Mouse (Mus musculus) heart, adult 2 months (tissue): ENCODE data around the gene Tap1. TPM values are rescaled to one million over a fixed set of nuclear protein-coding genes. Genes with fewer than 3 reads are reported as not detected.

Experiments used
- DNase-seq, 2 experiments: peaks; one replicate each; pipeline ENCODE4 v3.0.0; 2021
- H3K27ac ChIP-seq: fragments of 200-600 bp; 2 replicates; pipeline ENCODE4 v1.8.1; 2022
- H3K27me3 ChIP-seq: fragments of 200-500 bp; 2 replicates; pipeline ENCODE4 v1.6.1; 2012; ENCODE audit warnings: mild to moderate bottlenecking, low read length, inconsistent platforms, mixed read lengths; ENCODE audit not compliant: control insufficient read depth, insufficient read depth
- H3K36me3 ChIP-seq: fragments of 200-500 bp; 2 replicates; pipeline ENCODE4 v1.6.1; 2012; ENCODE audit warnings: low read length, inconsistent platforms; ENCODE audit not compliant: control insufficient read depth, insufficient read depth
- H3K4me1 ChIP-seq: fragments of 200-500 bp; 2 replicates; pipeline ENCODE4 v1.6.1; 2011; ENCODE audit warnings: low read length; ENCODE audit not compliant: control insufficient read depth, insufficient read depth
- H3K4me3 ChIP-seq: fragments of 200-600 bp; 2 replicates; pipeline ENCODE4 v1.8.1; 2022
- H3K79me2 ChIP-seq: fragments of 200-500 bp; replicated peaks from 2 replicates; pipeline ENCODE4 v1.6.1; 2012; ENCODE audit warnings: mild to moderate bottlenecking, inconsistent platforms, low read length, moderate library complexity, mixed read lengths; ENCODE audit not compliant: control insufficient read depth, insufficient read depth
- H3K9ac ChIP-seq: fragments of 200-500 bp; 2 replicates; pipeline ENCODE4 v1.6.1; 2012; ENCODE audit warnings: low read depth, mild to moderate bottlenecking, control low read depth, inconsistent platforms, low read length, mixed read lengths
- CTCF ChIP-seq: fragments of 200-600 bp; IDR thresholded peaks from 2 replicates; pipeline ENCODE4 v1.8.1; 2022; ENCODE audit warnings: antibody characterized with exemption, mild to moderate bottlenecking, moderate library complexity
- EP300 ChIP-seq: fragments of 200-500 bp; IDR thresholded peaks from 2 replicates; pipeline ENCODE4 v1.6.1; 2011; ENCODE audit warnings: low read depth, low read length, control low read depth; ENCODE audit not compliant: insufficient read depth
- POLR2A ChIP-seq: fragments of 200-500 bp; IDR thresholded peaks from 2 replicates; pipeline ENCODE4 v1.6.1; 2011; ENCODE audit warnings: mild to moderate bottlenecking, low read depth, low read length, control low read depth; ENCODE audit not compliant: insufficient read depth
- WGBS: fragments of 180-500 bp; shearing (Covaris S2); methylation state at CpG from one replicate; pipeline ENCODE4 v1.1.7; 2018; 5-methylcytosine and 5-hydroxymethylcytosine counted together
- intact Hi-C: fragments of 180-260 bp; cut with DNase I; formaldehyde crosslinking; loops from one replicate; pipeline ENCODE4 v1.15.1; 2025
- polyA plus RNA-seq: library from polyadenylated mRNA; depleted of rRNA; stranded (reverse); fragments of >200 nt; gene quantifications from 2 replicates; pipeline ENCODE4 v1.2.3, GENCODE M21; 2012
- total RNA-seq, 2 experiments: library from RNA; stranded (reverse); gene quantifications; 2 replicates each; pipeline ENCODE4 v1.2.3; 2021

The Tap1 gene
- total and polyA plus RNA-seq, 3 experiments, result 3.4 to 11.7 (median 7.2) TPM

DNA sequence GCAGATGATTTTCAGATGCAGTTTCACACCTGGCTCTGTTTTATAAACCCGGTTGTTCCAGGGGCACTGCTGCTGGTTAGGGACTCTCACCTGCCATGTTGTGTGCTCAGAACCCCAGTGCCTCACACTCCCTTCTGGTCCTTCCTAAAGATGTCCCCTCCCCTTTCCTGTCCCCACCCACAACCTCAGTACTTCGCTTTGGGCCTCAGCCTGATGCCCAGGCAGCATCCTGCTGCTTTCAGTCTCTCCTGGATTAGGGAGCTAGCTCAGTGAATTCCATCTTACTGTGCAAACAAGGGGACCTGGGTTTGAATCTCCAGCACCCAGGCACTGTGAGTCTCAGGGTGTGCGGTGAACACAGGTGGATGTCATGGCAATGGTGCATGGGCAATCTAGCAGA, 20.1 kb downstream of the Tap1 start:
- Histone ChIP-seq H3K9ac (no peak overlapping the region), H3K27ac (no peak overlapping the region), H3K36me3 (peaks cover 5% of the 10 kb centered on the region; the same call in 1 of the 2 replicates), H3K79me2 (no peaks in the 10 kb centered on the region), H3K27me3 (no peaks in the 10 kb centered on the region), H3K4me3 (no peak overlapping the region), H3K4me1 (peaks cover 2% of the 10 kb centered on the region)
- peak in 1 of 2 experiments; percentile 25 for DNase-seq
- 67% methylated on average over 3 of the region's 3 CpGs for WGBS
- intact Hi-C loops, result no loop called here
- TF ChIP-seq EP300, result no peak
- no peak for TF ChIP-seq POLR2A
- no peak for TF ChIP-seq CTCF

DNA sequence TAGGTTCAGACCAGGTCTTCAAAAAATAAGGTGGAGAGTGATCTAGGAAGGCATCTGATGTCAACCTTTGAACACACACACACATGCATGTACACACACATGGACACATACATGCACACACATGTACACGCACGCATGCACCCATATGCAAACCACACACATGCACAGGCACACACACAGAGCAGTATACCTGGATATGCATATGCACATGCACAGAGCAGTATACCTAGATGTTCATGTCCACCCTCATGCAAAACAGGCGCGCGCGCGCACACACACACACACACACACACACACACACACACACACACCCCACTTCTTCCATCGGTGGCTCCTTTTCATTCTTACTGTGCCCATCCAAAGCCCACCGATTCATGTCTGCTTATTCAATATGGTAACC, 20.5 kb downstream of the Tap1 start:
- Histone ChIP-seq H3K9ac (no peak overlapping the region), H3K27ac (no peak overlapping the region), H3K36me3 (peaks cover 5% of the 10 kb centered on the region; the same call in 1 of the 2 replicates), H3K4me3 (no peak overlapping the region), H3K79me2 (no peaks in the 10 kb centered on the region), H3K27me3 (no peaks in the 10 kb centered on the region), H3K4me1 (peaks cover 2% of the 10 kb centered on the region)
- intact Hi-C loops, result no loop called here
- WGBS, result 99% methylated on average over 9 of the region's 9 CpGs
- DNase-seq, result peak in 1 of 2 experiments; percentile 12
- no peak for TF ChIP-seq POLR2A
- TF ChIP-seq CTCF, result no peak
- no peak for TF ChIP-seq EP300

DNA sequence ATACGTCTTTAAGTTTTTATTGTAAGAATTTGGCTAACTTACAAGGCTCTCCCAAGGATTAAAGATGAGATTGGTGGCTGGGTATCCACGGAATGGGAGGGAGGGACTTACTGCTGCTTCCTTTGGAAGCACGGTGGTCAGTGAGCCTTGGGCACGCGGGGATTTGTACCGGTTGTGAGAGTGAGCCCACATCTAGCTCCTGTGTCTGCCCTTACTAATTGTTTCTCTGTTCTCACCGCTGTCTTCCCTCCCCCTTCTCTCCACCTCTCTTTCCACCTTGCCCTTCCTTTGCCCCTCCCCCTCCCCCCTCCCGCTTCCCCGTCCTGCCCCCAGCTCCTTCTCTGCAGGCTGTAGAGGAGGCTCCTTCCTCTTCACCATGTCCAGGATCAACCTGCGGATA, 21.1 kb downstream of the Tap1 start:
- H3K4me1 ChIP-seq, result peaks cover 2% of the 10 kb centered on the region
- H3K36me3 ChIP-seq, result peaks cover 5% of the 10 kb centered on the region; the same call in 1 of the 2 replicates
- DNase-seq, result peak in 1 of 2 experiments; percentile 6
- TF ChIP-seq POLR2A (no peak), EP300 (no peak)
- 46% methylated on average over 10 of the region's 10 CpGs for WGBS
- no peaks in the 10 kb centered on the region for H3K79me2 ChIP-seq
- no peak overlapping the region for H3K4me3 ChIP-seq
- H3K9ac ChIP-seq, result no peak overlapping the region
- intact Hi-C loops, result no loop called here
- no peaks in the 10 kb centered on the region for H3K27me3 ChIP-seq
- no peak overlapping the region for H3K27ac ChIP-seq

DNA sequence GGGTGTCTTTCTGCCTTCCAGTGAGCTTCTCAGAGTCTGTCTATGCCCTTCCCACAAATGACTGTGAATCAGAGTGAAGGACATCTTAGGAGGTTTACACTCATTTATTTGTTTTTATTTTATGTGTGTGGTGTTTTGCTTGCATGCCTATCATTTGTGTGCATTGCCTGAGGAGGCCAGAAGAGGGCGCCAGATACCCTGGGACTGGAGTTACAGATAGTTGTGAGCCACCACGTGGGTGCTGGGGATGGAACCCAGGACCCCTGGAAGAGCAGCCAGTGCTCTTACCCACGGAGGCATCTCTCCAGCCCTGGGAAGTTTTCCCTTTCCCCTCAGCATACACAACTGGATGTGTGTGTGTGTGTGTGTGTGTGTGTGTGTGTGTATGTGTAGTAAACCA, 22.3 kb downstream of the Tap1 start:
- Histone ChIP-seq H3K27ac (no peak overlapping the region), H3K79me2 (no peaks in the 10 kb centered on the region), H3K27me3 (no peaks in the 10 kb centered on the region), H3K9ac (no peak overlapping the region), H3K36me3 (peaks cover 5% of the 10 kb centered on the region; the same call in 1 of the 2 replicates), H3K4me3 (no peak overlapping the region), H3K4me1 (peaks cover 1% of the 10 kb centered on the region; the same call in 1 of the 2 replicates)
- 46% methylated on average over 3 of the region's 3 CpGs for WGBS
- peak in 1 of 2 experiments; percentile 19 for DNase-seq
- no peak for TF ChIP-seq EP300
- TF ChIP-seq CTCF, result peak; percentile 61
- intact Hi-C loops, result no loop called here

DNA sequence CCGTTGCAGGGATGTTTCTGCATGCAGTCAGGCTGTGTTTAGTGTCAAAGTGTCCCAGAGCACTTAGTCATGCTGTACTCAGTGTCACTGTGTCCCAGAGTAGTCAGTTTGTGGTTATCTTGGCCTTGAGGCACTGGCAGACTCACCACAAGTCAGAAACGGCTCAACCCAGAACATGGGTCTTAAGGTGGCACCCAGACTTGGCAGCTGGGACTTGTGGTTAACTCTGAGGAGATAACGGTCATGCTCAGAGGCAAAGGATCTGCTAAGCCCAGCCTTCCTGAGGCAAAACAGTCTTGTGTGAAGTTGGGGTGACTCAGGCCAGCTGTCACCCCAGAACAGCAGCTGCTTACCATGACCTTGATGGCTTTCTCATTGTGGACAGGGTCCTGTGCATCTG, 23.2 kb downstream of the Tap1 start:
- H3K36me3 ChIP-seq, result peaks cover 5% of the 10 kb centered on the region; the same call in 1 of the 2 replicates
- no peak for TF ChIP-seq POLR2A
- no peak for TF ChIP-seq EP300
- TF ChIP-seq CTCF, result no peak
- intact Hi-C loops, result no loop called here
- no peaks in the 10 kb centered on the region for H3K79me2 ChIP-seq
- H3K27ac ChIP-seq, result no peak overlapping the region
- 56% methylated on average over 3 of the region's 3 CpGs for WGBS
- peak in 1 of 2 experiments; percentile 13 for DNase-seq
- H3K27me3 ChIP-seq, result no peaks in the 10 kb centered on the region
- H3K4me3 ChIP-seq, result no peak overlapping the region
- H3K9ac ChIP-seq, result no peak overlapping the region
- H3K4me1 ChIP-seq, result peaks cover under 1% of the 10 kb centered on the region; the same call in 1 of the 2 replicates

DNA sequence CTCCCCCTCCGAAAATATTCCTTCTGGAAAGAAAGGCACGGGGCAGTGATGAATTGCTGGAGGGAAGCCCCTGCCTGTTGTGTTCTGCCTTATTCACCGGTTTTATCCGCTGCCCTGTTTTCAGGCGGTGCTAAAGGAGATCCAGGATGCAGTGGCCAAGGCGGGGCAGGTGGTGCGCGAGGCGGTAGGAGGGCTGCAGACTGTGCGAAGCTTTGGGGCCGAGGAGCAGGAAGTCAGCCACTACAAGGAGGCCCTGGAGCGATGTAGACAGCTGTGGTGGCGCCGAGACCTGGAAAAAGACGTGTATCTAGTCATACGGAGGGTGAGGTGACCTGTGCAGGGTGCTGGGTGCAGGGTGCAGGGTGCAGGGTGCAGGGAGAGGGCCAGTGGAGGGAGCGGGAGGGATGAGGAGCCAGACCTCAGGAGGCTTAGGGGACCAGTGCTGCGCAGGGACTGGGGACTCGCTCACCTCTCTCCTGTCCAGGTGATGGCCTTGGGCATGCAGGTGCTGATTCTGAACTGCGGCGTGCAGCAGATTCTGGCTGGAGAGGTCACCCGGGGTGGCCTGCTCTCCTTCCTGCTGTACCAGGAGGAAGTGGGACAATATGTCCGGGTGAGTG, 24.5 kb downstream of the Tap1 start:
- Histone ChIP-seq H3K4me3 (no peak overlapping the region), H3K27ac (no peak overlapping the region), H3K27me3 (no peaks in the 10 kb centered on the region)

More for the DNA sequence above, 24.5 kb downstream of the Tap1 start:
- TF ChIP-seq POLR2A (no peak), EP300 (no peak), CTCF (no peak)
- intact Hi-C loops, result no loop called here
- peak in 1 of 2 experiments; percentile 11 for DNase-seq
- Histone ChIP-seq H3K4me1 (no peaks in the 10 kb centered on the region), H3K9ac (no peak overlapping the region), H3K79me2 (no peaks in the 10 kb centered on the region), H3K36me3 (no peaks in the 10 kb centered on the region)
- WGBS, result 50% methylated on average over 23 of the region's 23 CpGs
